Comparison of ENCODE assay signal across 8 mouse cellular contexts in genomic region chr7:140955342-140955741, GRCm38 (mm10). TPM values are rescaled to one million over a fixed set of nuclear protein-coding genes. Genes with fewer than 3 reads are reported as not detected.
A peak's percentile ranks its signal among the peaks of the same experiment; 100 is the strongest.
DNase-seq lines count a peak whose midpoint lies in the region; ATAC-seq lines count a peak whose summit lies in the region.

No protein-coding gene starts in this region.

- peaks cover 26% of the 10 kb centered on the region for H3K4me1 ChIP-seq in kidney, embryonic 14.5 days (ENCODE audit: control insufficient read depth, insufficient read depth, low read length)
- peaks cover 19% of the 10 kb centered on the region; the same call in 1 of the 2 replicates for H3K4me1 ChIP-seq in hindbrain, embryonic 15.5 days (replicated peaks)
- peaks cover 56% of the 10 kb centered on the region for H3K4me1 ChIP-seq in midbrain, embryonic 10.5 days

- peak overlapping the region; percentile 55 for H3K4me3 ChIP-seq in kidney, embryonic 14.5 days (ENCODE audit: low read length)
- H3K4me3 ChIP-seq in hindbrain, embryonic 15.5 days = peak overlapping the region; percentile 29
- H3K4me3 ChIP-seq in midbrain, embryonic 10.5 days = peak overlapping the region; percentile 57

- peaks cover 5% of the 10 kb centered on the region; the same call in 1 of the 2 replicates for H3K36me3 ChIP-seq in kidney, embryonic 14.5 days (ENCODE audit: control insufficient read depth, insufficient read depth, low read length)
- H3K36me3 ChIP-seq in hindbrain, embryonic 15.5 days = no peaks in the 10 kb centered on the region
- no peaks in the 10 kb centered on the region; the same call in 1 of the 2 replicates for H3K36me3 ChIP-seq in midbrain, embryonic 10.5 days

- H3K27me3 ChIP-seq in kidney, embryonic 14.5 days (ENCODE audit: control insufficient read depth, insufficient read depth, low read length) = no peaks in the 10 kb centered on the region
- H3K27me3 ChIP-seq in hindbrain, embryonic 15.5 days = no peaks in the 10 kb centered on the region
- no peaks in the 10 kb centered on the region; the same call in 1 of the 2 replicates for H3K27me3 ChIP-seq in midbrain, embryonic 10.5 days (ENCODE audit: low read depth, poor library complexity, severe bottlenecking)

- no peaks in the 10 kb centered on the region for H3K9me3 ChIP-seq in kidney, embryonic 14.5 days (ENCODE audit: control insufficient read depth, low read length)
- no peaks in the 10 kb centered on the region for H3K9me3 ChIP-seq in hindbrain, embryonic 15.5 days
- H3K9me3 ChIP-seq in midbrain, embryonic 10.5 days (replicated peaks) = no peaks in the 10 kb centered on the region

- WGBS in kidney, embryonic 14.5 days = 3% methylated on average over 17 of the region's 17 CpGs
- WGBS in hindbrain, embryonic 15.5 days = 12% methylated on average over 17 of the region's 17 CpGs
- 10% methylated on average over 17 of the region's 17 CpGs for WGBS in midbrain, embryonic 10.5 days

- peak overlapping the region; percentile 91; the same call in 1 of the 2 replicates for H3K27ac ChIP-seq in kidney, embryonic 14.5 days (ENCODE audit: low read depth, low read length)
- 0 out of 2 replicates have a peak overlapping the region, but pooled peaks have one; percentile 15 for H3K27ac ChIP-seq in hindbrain, embryonic 15.5 days (replicated peaks)
- H3K27ac ChIP-seq in midbrain, embryonic 10.5 days (replicated peaks) = peak overlapping the region; percentile 80

- DNase-seq in kidney, postnatal 36 days = no peak
- peak; percentile 61 for DNase-seq in ZHBTc4 (ENCODE audit: low read depth, low spot score)
- no peak for DNase-seq in midbrain, embryonic 10.5 days (ENCODE audit: low spot score)
- DNase-seq in gastrocnemius, postnatal 25 days = no peak
- no peak for DNase-seq in cerebellum, postnatal 14 days
- DNase-seq in cerebellum, postnatal 10 days = no peak

- peak; percentile 17 for ATAC-seq in kidney, embryonic 14.5 days (ENCODE audit: low FRiP score, low TSS enrichment)
- peak; percentile 49 for ATAC-seq in hindbrain, embryonic 15.5 days (ENCODE audit: low FRiP score, low read depth)

- H3K9ac ChIP-seq in kidney, embryonic 14.5 days (ENCODE audit: low read depth, low read length) = peak overlapping the region; percentile 75
- H3K9ac ChIP-seq in hindbrain, embryonic 15.5 days = peak overlapping the region; percentile 34

- H3K4me2 ChIP-seq in kidney, embryonic 14.5 days (replicated peaks; ENCODE audit: low read depth, low read length) = peak overlapping the region; percentile 70
- peak overlapping the region; percentile 62 for H3K4me2 ChIP-seq in hindbrain, embryonic 15.5 days

RNA-seq across cellular contexts. Expression of gene Gm45717, which starts 0.4 kb away (rescaled TPM):
- polyA plus RNA-seq in kidney, embryonic 14.5 days (2014; fragmentation: Nextera tagmentation; extraction: Ambion mirVana) = not detected in 2 replicates
- not detected in 2 replicates for polyA plus RNA-seq in hindbrain, embryonic 15.5 days (2015; fragmentation: Nextera tagmentation; extraction: Ambion mirVana)
- polyA plus RNA-seq in midbrain, embryonic 10.5 days (2016; fragmentation: Nextera tagmentation; extraction: Ambion mirVana) = 0.42 TPM in 1 of 2 replicates, not detected in the other
- not detected for total RNA-seq in gastrocnemius, postnatal 25 days (2021)

RNA-seq across cellular contexts. Expression of gene Ifitm2, which starts 0.4 kb away (rescaled TPM):
- 1,039 and 1,151 TPM in 2 replicates for polyA plus RNA-seq in kidney, embryonic 14.5 days (2014; fragmentation: Nextera tagmentation; extraction: Ambion mirVana)
- polyA plus RNA-seq in hindbrain, embryonic 15.5 days (2015; fragmentation: Nextera tagmentation; extraction: Ambion mirVana) = 190 and 193 TPM in 2 replicates
- polyA plus RNA-seq in midbrain, embryonic 10.5 days (2016; fragmentation: Nextera tagmentation; extraction: Ambion mirVana) = 305 and 352 TPM in 2 replicates
- 10 to 100 TPM; 54.0 to 75.5 TPM for total RNA-seq in gastrocnemius, postnatal 25 days (2021)

RNA-seq across cellular contexts. Expression of gene Ifitm5, which starts 5.3 kb away (rescaled TPM):
- 2.2 and 2.6 TPM in 2 replicates for polyA plus RNA-seq in kidney, embryonic 14.5 days (2014; fragmentation: Nextera tagmentation; extraction: Ambion mirVana)
- 0.75 and 0.82 TPM in 2 replicates for polyA plus RNA-seq in hindbrain, embryonic 15.5 days (2015; fragmentation: Nextera tagmentation; extraction: Ambion mirVana)
- 1.2 and 1.3 TPM in 2 replicates for polyA plus RNA-seq in midbrain, embryonic 10.5 days (2016; fragmentation: Nextera tagmentation; extraction: Ambion mirVana)
- total RNA-seq in gastrocnemius, postnatal 25 days (2021) = under 1 TPM in 1 of 2 experiments, not detected in 1; 0.64 TPM

RNA-seq across cellular contexts. Expression of gene Ifitm1, which starts 11.7 kb away (rescaled TPM):
- 54.4 and 61.4 TPM in 2 replicates for polyA plus RNA-seq in kidney, embryonic 14.5 days (2014; fragmentation: Nextera tagmentation; extraction: Ambion mirVana)
- 16.6 and 19.9 TPM in 2 replicates for polyA plus RNA-seq in hindbrain, embryonic 15.5 days (2015; fragmentation: Nextera tagmentation; extraction: Ambion mirVana)
- polyA plus RNA-seq in midbrain, embryonic 10.5 days (2016; fragmentation: Nextera tagmentation; extraction: Ambion mirVana) = 6.3 and 8.4 TPM in 2 replicates
- total RNA-seq in gastrocnemius, postnatal 25 days (2021) = under 1 TPM; 0.43 to 0.54 TPM

RNA-seq across cellular contexts. Expression of gene Pgghg, which starts 14.2 kb away (rescaled TPM):
- polyA plus RNA-seq in kidney, embryonic 14.5 days (2014; fragmentation: Nextera tagmentation; extraction: Ambion mirVana) = 15.9 and 20.5 TPM in 2 replicates
- polyA plus RNA-seq in hindbrain, embryonic 15.5 days (2015; fragmentation: Nextera tagmentation; extraction: Ambion mirVana) = 9.1 TPM in 2 replicates
- polyA plus RNA-seq in midbrain, embryonic 10.5 days (2016; fragmentation: Nextera tagmentation; extraction: Ambion mirVana) = 15.4 and 17.1 TPM in 2 replicates
- 1 to 10 TPM; 4.3 to 4.6 TPM for total RNA-seq in gastrocnemius, postnatal 25 days (2021)

Comparison
In these comparisons a context has a peak if more than half of its experiments do, and no peak if none do; other contexts are left out.
1. H3K27ac ChIP-seq: peak in every context shown above with its lines; median percentile 91 in kidney, embryonic 14.5 days; 80 in midbrain, embryonic 10.5 days; 15 in hindbrain, embryonic 15.5 days.